22 mouse cellular contexts compared by ENCODE assay signal in the genomic region with DNA sequence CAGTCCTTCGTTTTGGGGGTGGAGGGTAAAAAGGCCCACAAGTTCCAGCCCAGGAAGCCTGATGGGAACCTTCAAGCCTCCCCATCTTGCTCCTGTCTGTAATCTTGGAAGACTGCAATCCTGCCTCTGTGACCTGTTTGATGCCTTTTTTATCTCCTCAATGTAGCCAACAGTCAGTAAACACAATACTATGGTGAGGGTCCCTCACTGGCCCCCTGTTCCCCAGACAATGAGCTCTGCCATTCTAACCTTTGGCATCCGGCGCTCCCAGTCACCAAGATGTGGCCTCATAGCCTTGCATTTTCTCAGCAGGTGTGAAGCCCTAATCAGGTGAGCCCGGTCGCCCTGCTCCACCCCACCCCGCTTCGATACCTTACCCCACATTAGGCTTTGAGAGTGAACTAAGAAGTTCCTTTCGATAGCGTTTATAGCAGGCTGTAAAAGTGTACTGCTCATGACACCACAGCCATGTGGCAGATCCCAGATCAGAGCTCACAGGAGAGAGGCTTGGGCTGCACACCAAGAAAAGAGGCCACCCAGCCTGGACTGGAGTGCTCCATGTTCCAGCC. TPM values are rescaled to one million over a fixed set of nuclear protein-coding genes. Genes with fewer than 3 reads are reported as not detected.
DNase-seq lines count a peak whose midpoint lies in the region; ATAC-seq and TF ChIP-seq lines count a peak whose summit lies in the region.
"Had no signal": no experiment of that assay in that cellular context is flagged by ENCODE, and none has a peak within 500 bp of the region (broad histone marks: within the 10 kb centered on the region; RNA-seq: fewer than 3 reads in every experiment).

No protein-coding gene starts in this region.

- no peak for TF ChIP-seq POLR2A in kidney, adult 2 months (IDR thresholded peaks at IDR 0.05; ENCODE audit: low read depth, low read length)

- WGBS in kidney, adult 2 months = 58% methylated on average over 9 of the region's 9 CpGs
- 76% methylated on average over 9 of the region's 9 CpGs for WGBS in lung, embryonic 15.5 days
- WGBS in intestine, embryonic 14.5 days = 59% methylated on average over 9 of the region's 9 CpGs
- WGBS in stomach, embryonic 14.5 days = 67% methylated on average over 9 of the region's 9 CpGs

- no peak overlapping the region for H3K4me3 ChIP-seq in kidney, adult 2 months (ENCODE audit: insufficient read depth, low read depth, low read length)
- H3K4me3 ChIP-seq in lung, embryonic 15.5 days = no peak overlapping the region
- no peak overlapping the region for H3K4me3 ChIP-seq in intestine, embryonic 14.5 days (ENCODE audit: low read depth, low read length)
- H3K4me3 ChIP-seq in stomach, embryonic 14.5 days (ENCODE audit: low read depth, low read length) = no peak overlapping the region
- H3K4me3 ChIP-seq: embryonic facial prominence, embryonic 15.5 days; forebrain, embryonic 15.5 days; limb, embryonic 13.5 days had no signal

- H3K9ac ChIP-seq in lung, embryonic 15.5 days = no peak overlapping the region
- H3K9ac ChIP-seq in intestine, embryonic 14.5 days (ENCODE audit: low read length) = no peak overlapping the region
- no peak overlapping the region for H3K9ac ChIP-seq in stomach, embryonic 14.5 days (replicated peaks; ENCODE audit: low read depth, low read length)
- H3K9ac ChIP-seq: embryonic facial prominence, embryonic 15.5 days; forebrain, embryonic 15.5 days; hindbrain, embryonic 14.5 days; limb, embryonic 13.5 days had no signal

- peaks cover 28% of the 10 kb centered on the region for H3K4me1 ChIP-seq in kidney, adult 2 months (ENCODE audit: control insufficient read depth, insufficient read depth, low read length)
- peaks cover 20% of the 10 kb centered on the region; the same call in 1 of the 2 replicates for H3K4me1 ChIP-seq in lung, embryonic 15.5 days
- no peaks in the 10 kb centered on the region; the same call in 1 of the 2 replicates for H3K4me1 ChIP-seq in intestine, embryonic 14.5 days (replicated peaks; ENCODE audit: control insufficient read depth, insufficient read depth, low read length)
- 0 out of 2 replicates have a peak, but pooled peaks cover 3% of the 10 kb centered on the region for H3K4me1 ChIP-seq in stomach, embryonic 14.5 days (ENCODE audit: control insufficient read depth, insufficient read depth, low read length)
- H3K4me1 ChIP-seq: embryonic facial prominence, embryonic 15.5 days; forebrain, embryonic 15.5 days had no signal

- H3K27me3 ChIP-seq in kidney, adult 2 months (replicated peaks; ENCODE audit: control insufficient read depth, insufficient read depth, low read length) = no peaks in the 10 kb centered on the region
- H3K27me3 ChIP-seq in lung, embryonic 15.5 days = no peaks in the 10 kb centered on the region
- H3K27me3 ChIP-seq in intestine, embryonic 14.5 days (replicated peaks; ENCODE audit: control insufficient read depth, insufficient read depth, low read length) = no peaks in the 10 kb centered on the region
- no peaks in the 10 kb centered on the region for H3K27me3 ChIP-seq in stomach, embryonic 14.5 days (ENCODE audit: control insufficient read depth, insufficient read depth, low read length)
- H3K27me3 ChIP-seq: embryonic facial prominence, embryonic 15.5 days; forebrain, embryonic 15.5 days; limb, embryonic 13.5 days had no signal

- TF ChIP-seq CTCF in kidney, adult 2 months (conservative IDR thresholded peaks at IDR 0.05; ENCODE audit: insufficient read depth, insufficient read length, low read depth, low read length) = no peak

- H3K27ac ChIP-seq in kidney, adult 2 months (ENCODE audit: insufficient read depth, low read depth, low read length) = peak overlapping the region; percentile 21
- peak overlapping the region; percentile 56 for H3K27ac ChIP-seq in lung, embryonic 15.5 days
- H3K27ac ChIP-seq in intestine, embryonic 14.5 days (ENCODE audit: low read depth) = peak overlapping the region; percentile 67
- peak overlapping the region; percentile 30; the same call in 1 of the 2 replicates for H3K27ac ChIP-seq in stomach, embryonic 14.5 days (ENCODE audit: low read length)
- H3K27ac ChIP-seq: embryonic facial prominence, embryonic 15.5 days; forebrain, embryonic 15.5 days; hindbrain, embryonic 14.5 days; kidney, postnatal 0 days; limb, embryonic 13.5 days had no signal

- DNase-seq in kidney, adult 2 months = no peak
- no peak for DNase-seq in kidney, adult 18-20 months
- DNase-seq in lung, postnatal 10 days = no peak
- peak; percentile 57 for DNase-seq in intestine, embryonic 14.5 days (ENCODE audit: low spot score)
- DNase-seq in thymus, postnatal 25 days = no peak
- DNase-seq: adrenal gland, postnatal 25 days; cerebellum, adult 9-10 months; gastrocnemius, postnatal 10 days; heart, adult 11 months; heart, postnatal 36 days; layer of hippocampus, adult 9-11 months; thymus, postnatal 36 days had no signal

- no peaks in the 10 kb centered on the region for H3K36me3 ChIP-seq in kidney, adult 2 months (ENCODE audit: control insufficient read depth, insufficient read depth, low read length)
- no peaks in the 10 kb centered on the region for H3K36me3 ChIP-seq in lung, embryonic 15.5 days
- no peaks in the 10 kb centered on the region for H3K36me3 ChIP-seq in intestine, embryonic 14.5 days (ENCODE audit: control insufficient read depth, insufficient read depth, low read length)
- no peaks in the 10 kb centered on the region for H3K36me3 ChIP-seq in stomach, embryonic 14.5 days (ENCODE audit: control insufficient read depth, insufficient read depth, low read length)
- H3K36me3 ChIP-seq: embryonic facial prominence, embryonic 15.5 days; forebrain, embryonic 15.5 days; limb, embryonic 13.5 days had no signal

- H3K4me2 ChIP-seq in lung, embryonic 15.5 days = no peak overlapping the region
- H3K4me2 ChIP-seq in intestine, embryonic 14.5 days (ENCODE audit: low read length) = no peak overlapping the region; the same call in 1 of the 2 replicates
- H3K4me2 ChIP-seq in stomach, embryonic 14.5 days (replicated peaks; ENCODE audit: low read depth, low read length) = no peak overlapping the region
- H3K4me2 ChIP-seq: embryonic facial prominence, embryonic 15.5 days; forebrain, embryonic 15.5 days; hindbrain, embryonic 14.5 days; limb, embryonic 13.5 days had no signal

- ATAC-seq in lung, embryonic 15.5 days (ENCODE audit: borderline replicate concordance, extremely low read depth, low FRiP score, low TSS enrichment) = no peak
- ATAC-seq in intestine, embryonic 14.5 days (replicated peaks; ENCODE audit: low FRiP score, low TSS enrichment, low read depth) = peak; percentile 86
- ATAC-seq in stomach, embryonic 14.5 days (ENCODE audit: insufficient number of reproducible peaks, insufficient read depth, low FRiP score, low read depth) = no peak
- no peak for ATAC-seq in megakaryocyte progenitor cell, adult 5-6 weeks (replicated peaks; ENCODE audit: poor library complexity)
- ATAC-seq: CD4-positive, CD25-positive, alpha-beta regulatory T cell, adult 4 months; forebrain, embryonic 15.5 days had no signal

- no peaks in the 10 kb centered on the region for H3K9me3 ChIP-seq in lung, embryonic 15.5 days
- no peaks in the 10 kb centered on the region for H3K9me3 ChIP-seq in intestine, embryonic 14.5 days (ENCODE audit: control insufficient read depth, low read length)
- no peaks in the 10 kb centered on the region for H3K9me3 ChIP-seq in stomach, embryonic 14.5 days (ENCODE audit: control insufficient read depth, low read depth, low read length)
- H3K9me3 ChIP-seq: embryonic facial prominence, embryonic 15.5 days; forebrain, embryonic 15.5 days; limb, embryonic 13.5 days had no signal

RNA-seq across cellular contexts. Expression of gene Wwc1, which starts 16.3 kb away (rescaled TPM):
- 91.9 and 110 TPM in 2 replicates for polyA plus RNA-seq in kidney, adult 2 months (2012; rRNA removed)
- polyA plus RNA-seq in lung, embryonic 15.5 days (2015; fragmentation: Nextera tagmentation; extraction: Ambion mirVana) = 16.2 and 16.7 TPM in 2 replicates
- polyA plus RNA-seq in intestine, embryonic 14.5 days (2014; fragmentation: Nextera tagmentation; extraction: Ambion mirVana) = 9.3 and 12.4 TPM in 2 replicates
- 6.8 and 7.0 TPM in 2 replicates for polyA plus RNA-seq in stomach, embryonic 14.5 days (2014; fragmentation: Nextera tagmentation; extraction: Ambion mirVana)
- total RNA-seq in megakaryocyte progenitor cell, adult 5-6 weeks (2015) = 0.02 TPM in 1 of 2 replicates, not detected in the other
- 0.03 TPM in 1 of 2 replicates, not detected in the other for total RNA-seq in megakaryocyte progenitor cell, adult 5-6 weeks (2017)
- total RNA-seq: monocyte, adult 5-6 weeks had no signal
